Mouse (Mus musculus) kidney, adult 2 months (tissue): ENCODE results near the gene Lrrc63. TPM values are rescaled to one million over a fixed set of nuclear protein-coding genes. Genes with fewer than 3 reads are reported as not detected.

Experiments used
- DNase-seq: peaks from one replicate; pipeline ENCODE4 v3.0.0; 2021
- H3K27ac ChIP-seq: fragments of 200-500 bp; 2 replicates; pipeline ENCODE4 v1.5.1; 2012; ENCODE audit warnings: low read depth, low read length, control low read depth, inconsistent platforms; ENCODE audit not compliant: insufficient read depth
- H3K27me3 ChIP-seq: fragments of 200-500 bp; replicated peaks from 2 replicates; pipeline ENCODE4 v1.6.1; 2012; ENCODE audit warnings: mild to moderate bottlenecking, moderate library complexity, low read length, inconsistent platforms; ENCODE audit not compliant: control insufficient read depth, insufficient read depth
- H3K36me3 ChIP-seq: fragments of 200-500 bp; 2 replicates; pipeline ENCODE4 v1.6.1; 2012; ENCODE audit warnings: mild to moderate bottlenecking, moderate library complexity, low read length, inconsistent platforms; ENCODE audit not compliant: control insufficient read depth, insufficient read depth
- H3K4me1 ChIP-seq: fragments of 200-500 bp; 2 replicates; pipeline ENCODE4 v1.6.1; 2011; ENCODE audit warnings: low read length; ENCODE audit not compliant: control insufficient read depth, insufficient read depth
- H3K4me3 ChIP-seq: fragments of 200-500 bp; 2 replicates; pipeline ENCODE4 v1.5.1; 2011; ENCODE audit warnings: mild to moderate bottlenecking, low read depth, low read length, control low read depth; ENCODE audit not compliant: insufficient read depth
- CTCF ChIP-seq: fragments of 200-500 bp; conservative IDR thresholded peaks from 2 replicates; pipeline ENCODE4 v1.5.1; 2011; ENCODE audit warnings: low read depth, mild to moderate bottlenecking, control low read depth, low read length, moderate library complexity, mixed read lengths; ENCODE audit not compliant: insufficient read depth, insufficient read length
- POLR2A ChIP-seq: fragments of 200-500 bp; IDR thresholded peaks from one replicate; pipeline ENCODE4 v1.6.1; 2011; ENCODE audit warnings: low read depth, low read length, control low read depth
- whole genome bisulfite sequencing: fragments of 180-500 bp; shearing (Covaris S2); methylation state at CpG from one replicate; pipeline ENCODE4 v1.1.7; 2018; 5-methylcytosine and 5-hydroxymethylcytosine counted together
- polyA plus RNA-seq: library from polyadenylated mRNA; depleted of rRNA; stranded (reverse); fragments of >200 nt; gene quantifications from 2 replicates; pipeline ENCODE4 v1.2.3, GENCODE M21; 2012

Lrrc63 gene
- polyA plus RNA-seq, 1 experiment: not detected

- no peak for DNase-seq
- Histone ChIP-seq H3K36me3 (no peaks in the 10 kb centered on the region), H3K27me3 (no peaks in the 10 kb centered on the region), H3K4me3 (no peak overlapping the region), H3K4me1 (no peaks in the 10 kb centered on the region), H3K27ac (no peak overlapping the region)
- TF ChIP-seq POLR2A: no peak
- no peak for TF ChIP-seq CTCF
- WGBS: 88% methylated on average over 15 of the region's 15 CpGs
These were observed 59.6 kb downstream of the Lrrc63 start for GRCm38 (mm10) chr14:75071091-75071490.

- TF ChIP-seq POLR2A: no peak
- TF ChIP-seq CTCF: no peak
- no peaks in the 10 kb centered on the region for H3K36me3 ChIP-seq
- H3K27me3 ChIP-seq: no peaks in the 10 kb centered on the region
- WGBS: 69% methylated on average over 7 of the region's 7 CpGs
- DNase-seq: no peak
- H3K4me3 ChIP-seq: no peak overlapping the region
- no peak overlapping the region for H3K27ac ChIP-seq
- H3K4me1 ChIP-seq: no peaks in the 10 kb centered on the region
These were observed 61.2 kb downstream of the Lrrc63 start for GRCm38 (mm10) chr14:75069356-75069979.

GRCm38 (mm10) chr14:75068430-75069112, 62.1 kb downstream of the Lrrc63 start:
- no peak for DNase-seq
- H3K4me3 ChIP-seq: no peak overlapping the region
- no peaks in the 10 kb centered on the region for H3K27me3 ChIP-seq
- no peaks in the 10 kb centered on the region for H3K4me1 ChIP-seq
- WGBS: 56% methylated on average over 18 of the region's 19 CpGs
- no peak overlapping the region for H3K27ac ChIP-seq
- TF ChIP-seq CTCF (no peak), POLR2A (no peak)
- no peaks in the 10 kb centered on the region for H3K36me3 ChIP-seq

- no peak overlapping the region for H3K4me3 ChIP-seq
These were observed 65.5 kb downstream of the Lrrc63 start for GRCm38 (mm10) chr14:75065211-75065610.

GRCm38 (mm10) chr14:75064520-75064919, 66.2 kb downstream of the Lrrc63 start:
- DNase-seq: no peak
- H3K4me3 ChIP-seq: no peak overlapping the region
- H3K27me3 ChIP-seq: no peaks in the 10 kb centered on the region
- H3K27ac ChIP-seq: no peak overlapping the region
- no peaks in the 10 kb centered on the region for H3K36me3 ChIP-seq
- TF ChIP-seq CTCF (no peak), POLR2A (no peak)
- no peaks in the 10 kb centered on the region for H3K4me1 ChIP-seq
- 79% methylated on average over 7 of the region's 7 CpGs for WGBS

More at GRCm38 (mm10) chr14:75065211-75065610, 65.5 kb downstream of the Lrrc63 start:
- no peak for TF ChIP-seq POLR2A
- TF ChIP-seq CTCF: no peak
- Histone ChIP-seq H3K4me1 (no peaks in the 10 kb centered on the region), H3K27me3 (no peaks in the 10 kb centered on the region), H3K27ac (no peak overlapping the region), H3K36me3 (no peaks in the 10 kb centered on the region)
- no peak for DNase-seq
- WGBS: 96% methylated on average over 5 of the region's 5 CpGs

- Histone ChIP-seq H3K4me3 (no peak overlapping the region), H3K4me1 (no peaks in the 10 kb centered on the region), H3K27ac (no peak overlapping the region), H3K36me3 (no peaks in the 10 kb centered on the region), H3K27me3 (no peaks in the 10 kb centered on the region)
- no peak for TF ChIP-seq POLR2A
- TF ChIP-seq CTCF: no peak
- WGBS: 90% methylated on average over 8 of the region's 8 CpGs
- DNase-seq: no peak
These were observed 66.7 kb downstream of the Lrrc63 start for GRCm38 (mm10) chr14:75063936-75064335.

GRCm38 (mm10) chr14:75060562-75060961, 70.1 kb downstream of the Lrrc63 start:
- no peak overlapping the region for H3K4me3 ChIP-seq
- H3K4me1 ChIP-seq: no peaks in the 10 kb centered on the region
- peak; percentile 58 for DNase-seq
- H3K27me3 ChIP-seq: no peaks in the 10 kb centered on the region
- WGBS: 34% methylated on average over 8 of the region's 8 CpGs
- no peak for TF ChIP-seq POLR2A
- peak; percentile 49 for TF ChIP-seq CTCF
- no peaks in the 10 kb centered on the region for H3K36me3 ChIP-seq
- no peak overlapping the region for H3K27ac ChIP-seq
